Mouse (Mus musculus) effector memory CD4-positive, alpha-beta T cell, adult 5 months (primary cell): ENCODE results near the gene Acss1. TPM values are rescaled to one million over a fixed set of nuclear protein-coding genes. Genes with fewer than 3 reads are reported as not detected.

Experiments used
- polyA plus RNA-seq: library from polyadenylated mRNA; unstranded; fragments of 100-300 nt; shearing (Covaris generic); gene quantifications from one replicate; pipeline ENCODE4 v1.2.1, GENCODE M21; 2017

Gene Acss1
- 29.8 TPM for polyA plus RNA-seq

GRCm38 (mm10) chr2:150667820-150668766 lies at the start of gene Acss1:
Gene Acss1, minus strand, starts transcription at chr2:150668500.

GRCm38 (mm10) chr2:150689223-150689800 lies 21.0 kb upstream of the Acss1 start, which contains the start of gene Vsx1:
Gene Vsx1, minus strand, starts transcription at chr2:150689360.

GRCm38 (mm10) chr2:150608087-150608799 lies 60.1 kb downstream of the Acss1 start, which contains the start of gene Apmap:
Gene Apmap, minus strand, starts transcription at chr2:150608567.

GRCm38 (mm10) chr2:150569847-150570590 lies 98.3 kb downstream of the Acss1 start, which contains the start of gene Cst7:
Gene Cst7, plus strand, starts transcription at chr2:150570415.

Other genes with a start within 250 kb of the Acss1 start
- 1.9 TPM for gene Zfp442, start 217.0 kb downstream of the Acss1 start, polyA plus RNA-seq
- not detected for gene Zfp345, start 183.4 kb downstream of the Acss1 start, polyA plus RNA-seq
- gene Cst7, start 98.1 kb downstream of the Acss1 start, polyA plus RNA-seq: 119 TPM
- gene Apmap, start 59.9 kb downstream of the Acss1 start, polyA plus RNA-seq: 34.5 TPM
- not detected for gene Vsx1, start 20.9 kb upstream of the Acss1 start, polyA plus RNA-seq
- 70.3 TPM for gene Entpd6, start 80.5 kb upstream of the Acss1 start, polyA plus RNA-seq
- gene Pygb, start 118.2 kb upstream of the Acss1 start, polyA plus RNA-seq: 44.5 TPM
- gene Abhd12, start 236.2 kb upstream of the Acss1 start, polyA plus RNA-seq: 49.4 TPM
- 2.4 TPM for gene Gins1, start 236.9 kb upstream of the Acss1 start, polyA plus RNA-seq